Mouse (Mus musculus): ENCODE results near the gene Dcn.

The Dcn gene

DNA sequence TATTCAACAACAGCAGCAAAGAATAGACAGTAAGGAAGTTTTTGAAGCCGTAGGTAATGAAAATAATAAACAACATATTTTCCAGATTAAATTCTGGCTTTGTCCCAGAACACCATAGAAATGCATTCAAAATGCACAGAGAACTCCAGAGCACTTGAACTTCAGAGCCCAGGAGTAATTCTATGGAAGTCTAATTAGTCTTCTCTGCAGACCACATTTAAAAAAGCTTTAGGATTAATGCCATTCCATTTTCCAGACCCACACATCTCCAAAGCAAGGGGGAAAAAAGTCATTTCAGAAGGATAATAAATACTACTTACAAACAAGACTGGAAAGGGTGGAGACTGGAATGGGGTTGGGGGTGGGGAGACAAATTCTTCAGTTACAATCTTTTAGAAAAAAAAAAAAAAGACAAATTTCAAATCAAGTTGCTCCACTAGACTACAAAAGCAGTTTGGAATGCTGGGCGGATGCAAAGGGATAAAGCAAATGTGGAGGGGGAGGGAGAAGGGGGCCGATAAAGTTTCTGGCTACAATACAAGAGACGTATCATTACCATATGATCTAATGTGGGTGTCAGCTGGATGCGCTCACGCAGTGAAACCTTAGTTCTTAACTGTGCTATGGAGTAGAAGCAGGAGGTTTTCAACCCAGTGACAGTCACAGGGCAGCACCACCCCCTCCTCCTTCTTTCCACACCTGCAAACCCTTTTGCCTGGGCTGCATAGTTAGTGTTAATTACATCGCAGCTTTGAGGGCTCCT lies at the start of gene Dcn:
Gene Dcn, plus strand, starts transcription at position 606 of the 763 bp plus-strand sequence.
- DNase-seq, result no peak

DNA sequence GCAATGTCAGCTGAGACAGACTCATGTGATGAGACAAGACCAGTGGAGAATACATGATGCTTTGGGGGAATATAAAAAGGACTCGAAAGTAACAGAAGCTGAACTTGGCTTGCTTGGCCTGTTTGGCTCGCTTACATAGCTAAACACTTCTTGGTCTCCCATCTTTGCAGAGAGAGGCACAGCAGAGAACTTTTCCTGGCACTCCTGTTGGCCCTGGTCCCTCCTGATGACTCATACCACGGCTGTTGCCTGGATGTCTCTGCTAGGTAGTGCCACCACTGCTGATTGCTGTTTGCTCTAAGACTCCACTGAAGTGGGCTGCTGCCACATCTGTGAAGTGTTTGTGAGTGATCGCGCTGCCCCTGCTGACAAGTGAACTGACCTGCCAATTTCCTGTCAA lies 42.7 kb upstream of the Dcn start:
- DNase-seq, result peak; percentile 6

DNA sequence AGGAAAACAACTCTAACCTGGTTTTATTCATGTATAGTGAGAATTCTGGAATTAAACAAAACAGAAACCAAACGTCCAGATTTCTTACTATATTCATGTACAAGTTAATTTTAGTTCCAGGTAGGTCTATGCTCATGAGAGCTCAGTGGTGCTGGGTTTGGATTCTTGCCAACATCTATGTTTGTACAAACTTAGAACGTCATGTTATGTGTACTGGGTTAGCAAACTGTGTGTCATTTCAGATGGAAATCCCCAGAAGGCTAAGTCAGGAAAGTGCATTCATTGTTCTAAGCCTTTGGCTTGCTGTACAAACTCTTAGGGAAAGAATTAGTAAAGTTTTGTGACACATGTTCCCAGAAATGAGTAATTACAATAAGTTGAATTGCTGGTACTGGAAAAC lies 37.1 kb upstream of the Dcn start:
- no peak for DNase-seq

DNA sequence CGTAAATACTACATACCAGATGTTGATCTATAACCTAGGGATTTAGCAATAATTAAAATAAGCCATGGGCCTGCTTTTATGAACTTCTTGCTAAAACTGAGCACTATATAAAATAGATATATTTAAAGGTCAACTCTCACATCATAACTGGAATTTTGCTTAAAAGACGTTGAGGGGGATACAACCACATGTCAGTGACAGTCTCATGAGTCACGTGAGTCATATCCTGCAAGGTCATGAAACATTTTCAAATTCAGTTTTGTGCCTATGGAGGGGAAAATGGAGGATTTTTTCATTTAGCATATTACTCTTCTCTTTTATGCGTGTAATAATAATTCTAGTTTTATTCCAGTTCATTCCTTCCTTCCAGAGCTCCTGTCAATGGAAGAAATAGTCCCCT lies 32.9 kb upstream of the Dcn start:
- no peak for DNase-seq

DNA sequence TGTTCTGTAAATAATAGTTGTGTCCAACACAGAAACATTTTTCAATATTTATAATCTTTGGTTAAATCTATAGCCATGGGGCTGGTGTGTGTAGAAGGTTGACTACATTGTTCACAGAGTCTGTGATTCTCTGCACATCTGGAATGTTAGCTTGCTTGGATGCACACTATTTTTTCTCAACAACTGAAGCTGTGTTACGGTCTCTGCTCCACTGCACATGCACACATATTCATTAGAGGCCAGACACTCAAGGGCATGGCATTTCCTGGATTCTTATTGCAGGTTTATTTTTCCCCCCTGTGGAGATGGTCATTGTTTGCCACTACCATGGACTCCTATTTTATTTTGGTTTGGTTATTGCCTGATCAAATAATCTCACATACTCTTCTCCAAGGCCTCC lies 26.5 kb upstream of the Dcn start:
- no peak for DNase-seq

DNA sequence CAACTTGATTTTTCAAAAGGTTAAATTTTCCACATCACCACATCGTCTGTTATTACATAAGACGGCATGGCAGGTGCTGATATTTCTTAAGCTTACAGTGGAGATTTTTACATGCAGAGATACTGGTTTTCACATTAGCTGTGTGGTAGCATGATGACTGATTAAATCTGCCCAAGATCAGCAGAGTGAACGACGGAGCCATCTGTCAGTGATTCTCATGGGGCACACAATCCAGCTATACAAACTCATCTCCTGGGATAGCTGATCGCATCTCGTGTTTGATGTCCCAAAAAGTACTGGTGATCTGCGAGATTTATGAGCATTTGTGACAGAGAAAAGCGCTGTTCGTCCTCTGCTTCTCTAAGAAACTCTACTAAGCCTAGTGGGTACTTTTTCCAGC lies 25.9 kb upstream of the Dcn start:
- DNase-seq, result no peak

DNA sequence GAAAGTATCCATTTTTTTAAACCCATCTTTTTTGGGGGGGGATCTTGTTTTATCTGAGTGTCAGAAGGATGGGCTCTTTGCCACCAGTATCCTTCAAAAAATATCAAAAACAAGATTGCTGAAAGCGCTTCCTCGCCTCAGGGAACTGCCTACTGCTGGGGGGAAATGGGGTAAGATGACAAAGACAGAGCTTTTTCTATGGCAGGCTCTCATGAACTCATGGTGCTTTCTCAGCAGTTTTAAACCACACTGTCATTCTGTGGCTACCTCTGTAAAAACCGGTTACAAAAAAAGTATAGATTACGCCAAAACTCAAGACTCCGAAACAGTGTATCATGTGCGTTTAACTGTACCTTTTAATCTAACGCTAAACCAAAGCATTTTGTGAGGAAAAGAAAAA lies 22.4 kb upstream of the Dcn start:
- DNase-seq, result no peak

DNA sequence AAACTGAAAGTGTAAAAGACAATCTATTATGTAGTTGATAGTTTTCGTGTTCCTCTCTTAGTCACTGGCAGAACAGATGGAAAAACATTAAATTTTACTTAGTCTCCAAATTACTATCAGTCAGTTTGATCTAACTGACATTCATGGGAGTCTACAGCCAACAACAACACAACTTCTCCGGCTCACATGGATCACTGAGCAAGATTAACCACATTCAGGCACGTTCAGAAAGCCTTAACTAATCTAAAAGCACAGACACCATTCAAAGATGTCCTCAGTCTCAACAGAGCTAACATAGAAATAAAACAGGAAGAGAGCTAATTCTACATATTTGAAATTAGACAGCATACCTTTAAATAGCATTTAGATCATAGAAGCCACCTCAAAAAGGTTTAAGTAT lies 12.6 kb upstream of the Dcn start:
- DNase-seq, result no peak

DNA sequence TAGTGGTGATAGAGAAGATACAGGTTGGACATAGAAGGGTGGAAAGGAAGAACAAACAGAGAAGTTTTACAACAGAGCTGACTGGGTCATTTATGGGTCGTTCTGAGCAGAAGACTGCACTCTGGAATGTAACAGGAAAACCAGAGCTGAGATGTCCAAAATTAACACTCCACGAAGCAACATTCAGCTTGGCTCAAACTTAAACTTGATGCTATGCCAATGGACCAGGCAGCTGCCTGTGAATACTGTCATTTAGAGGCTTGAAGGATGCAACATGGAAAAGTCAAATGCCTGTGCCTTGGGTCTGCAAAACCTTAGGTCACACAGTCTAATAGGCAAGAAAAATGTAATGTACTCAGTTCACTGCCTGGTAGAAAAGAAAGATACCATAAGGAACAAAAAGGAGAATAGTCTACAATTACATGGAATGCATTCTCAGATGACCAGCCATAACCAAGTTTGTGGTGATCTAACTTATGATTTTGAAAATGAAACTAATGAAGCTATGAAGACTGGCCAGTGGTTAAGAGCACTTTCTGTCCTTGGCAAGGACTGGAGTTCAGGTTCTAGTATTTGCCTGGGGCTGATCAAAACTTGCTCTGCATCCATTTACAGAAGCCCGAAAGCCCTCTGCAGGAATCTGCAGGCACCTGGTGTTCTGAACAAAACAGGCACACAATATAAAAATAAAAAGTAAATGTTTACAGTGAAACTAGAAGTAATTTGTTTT lies 9.8 kb upstream of the Dcn start:
- no peak for DNase-seq

DNA sequence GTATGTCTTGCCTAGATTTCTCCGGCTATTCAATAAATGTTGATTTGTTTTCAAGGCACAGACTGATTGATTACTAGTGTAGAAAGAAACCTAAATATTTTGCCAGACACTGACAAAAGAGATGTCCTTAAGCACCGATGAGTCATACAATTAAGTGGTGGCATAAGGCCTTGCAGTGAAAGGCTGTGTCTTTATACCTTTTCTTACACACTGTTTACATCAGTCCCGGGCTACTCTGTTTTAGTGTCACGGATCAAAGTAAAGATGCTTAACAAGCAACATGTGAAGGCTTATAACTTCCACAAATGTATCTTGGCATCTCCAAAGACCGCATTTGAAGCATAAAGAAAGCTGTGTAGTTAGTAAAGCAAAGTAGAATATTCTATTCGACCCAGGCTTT lies 3.9 kb upstream of the Dcn start:
- DNase-seq, result no peak

DNA sequence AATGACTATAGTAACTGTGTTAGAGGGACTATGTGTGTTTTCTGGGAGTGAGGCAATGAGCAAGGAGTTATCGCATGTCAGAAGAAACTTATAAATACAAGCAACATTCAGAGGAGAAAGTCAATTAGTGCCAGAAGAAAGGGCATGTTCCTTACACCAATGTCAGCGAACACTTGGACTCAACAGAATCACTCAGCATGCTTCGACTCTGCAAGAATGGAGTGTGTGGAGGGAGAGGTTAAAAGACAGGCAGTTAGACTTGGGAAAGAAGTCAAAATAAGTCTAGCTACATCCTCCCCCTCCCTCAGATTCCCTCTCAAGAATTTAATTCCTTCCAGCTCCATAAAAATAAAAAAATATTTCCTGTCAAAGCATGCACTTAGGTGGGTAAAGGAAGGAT lies 1.1 kb upstream of the Dcn start:
- DNase-seq, result no peak

DNA sequence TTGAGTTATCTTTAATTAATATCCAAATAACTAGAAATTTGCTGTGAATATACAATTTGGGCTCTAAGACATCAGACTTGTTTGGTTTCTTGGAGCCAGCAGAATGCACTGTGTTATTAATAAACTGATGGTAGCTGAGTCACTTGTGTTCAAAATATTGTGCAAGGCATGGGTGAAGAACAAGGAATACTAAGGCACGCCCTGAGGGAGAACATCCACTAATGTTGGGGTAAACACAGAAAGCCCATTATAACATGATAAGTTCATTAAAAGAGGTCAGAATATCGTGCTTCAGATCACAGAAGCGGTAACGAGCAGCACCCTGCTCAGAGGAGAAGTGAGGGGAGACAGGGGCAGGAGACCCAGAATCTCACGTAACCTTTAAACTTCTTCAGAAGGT lies 2.7 kb downstream of the Dcn start:
- DNase-seq, result no peak

DNA sequence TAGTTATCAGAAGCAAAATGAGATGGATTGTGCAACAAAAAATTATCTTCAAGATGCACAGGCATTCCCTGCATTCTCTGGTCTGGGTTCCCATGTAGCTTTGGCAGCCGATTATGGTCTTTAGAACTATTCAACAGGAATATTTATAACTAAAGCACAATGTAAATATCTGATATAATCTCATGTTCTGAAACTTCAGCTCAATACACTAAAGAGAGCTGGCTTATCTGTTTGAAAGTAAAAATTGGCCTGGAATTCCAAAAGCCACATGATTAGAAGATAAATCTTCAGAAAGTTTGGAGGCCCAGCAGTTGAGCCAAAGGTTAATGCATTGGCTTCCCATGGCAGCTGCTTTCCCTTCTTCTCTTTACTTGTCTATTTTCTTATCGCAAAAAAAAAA lies 4.6 kb downstream of the Dcn start:
- no peak for DNase-seq

DNA sequence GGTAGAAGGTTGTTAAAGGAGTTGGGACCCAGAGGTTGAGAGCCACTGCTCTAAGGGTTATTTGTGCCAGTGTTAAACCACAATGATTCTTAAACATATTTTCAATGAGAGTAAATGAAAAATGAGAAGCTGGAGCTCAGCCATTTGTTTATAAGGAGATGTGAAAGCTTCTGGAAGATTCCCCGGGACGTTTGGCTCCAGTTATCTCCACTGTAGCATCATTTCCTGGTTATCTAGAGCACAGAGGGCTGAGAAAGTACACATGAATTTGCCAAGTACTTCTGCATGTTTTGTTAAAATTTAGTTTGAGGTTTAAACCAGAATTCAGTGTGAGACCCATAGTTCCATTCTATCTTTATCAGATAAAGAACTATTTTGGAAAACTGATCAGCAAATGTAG lies 5.7 kb downstream of the Dcn start:
- no peak for DNase-seq

DNA sequence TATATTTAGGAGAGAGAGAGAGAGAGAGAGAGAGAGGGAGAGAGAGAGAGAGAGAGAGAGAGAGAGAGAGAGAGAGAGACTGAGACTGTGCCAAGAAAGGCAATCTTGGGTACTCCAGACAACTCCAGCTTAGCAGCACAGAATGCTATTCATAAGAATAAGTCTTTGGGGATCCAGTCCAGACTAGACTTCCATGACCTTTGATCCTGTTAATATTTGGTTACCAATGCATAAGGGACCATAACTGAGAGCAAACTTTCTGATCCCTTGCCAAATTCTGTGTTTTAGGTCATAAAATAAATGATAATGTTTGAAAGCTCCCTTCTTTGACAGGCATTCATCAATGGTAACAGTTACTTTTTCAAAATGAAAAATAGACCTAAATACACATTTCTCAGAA lies 6.7 kb downstream of the Dcn start:
- DNase-seq, result no peak

DNA sequence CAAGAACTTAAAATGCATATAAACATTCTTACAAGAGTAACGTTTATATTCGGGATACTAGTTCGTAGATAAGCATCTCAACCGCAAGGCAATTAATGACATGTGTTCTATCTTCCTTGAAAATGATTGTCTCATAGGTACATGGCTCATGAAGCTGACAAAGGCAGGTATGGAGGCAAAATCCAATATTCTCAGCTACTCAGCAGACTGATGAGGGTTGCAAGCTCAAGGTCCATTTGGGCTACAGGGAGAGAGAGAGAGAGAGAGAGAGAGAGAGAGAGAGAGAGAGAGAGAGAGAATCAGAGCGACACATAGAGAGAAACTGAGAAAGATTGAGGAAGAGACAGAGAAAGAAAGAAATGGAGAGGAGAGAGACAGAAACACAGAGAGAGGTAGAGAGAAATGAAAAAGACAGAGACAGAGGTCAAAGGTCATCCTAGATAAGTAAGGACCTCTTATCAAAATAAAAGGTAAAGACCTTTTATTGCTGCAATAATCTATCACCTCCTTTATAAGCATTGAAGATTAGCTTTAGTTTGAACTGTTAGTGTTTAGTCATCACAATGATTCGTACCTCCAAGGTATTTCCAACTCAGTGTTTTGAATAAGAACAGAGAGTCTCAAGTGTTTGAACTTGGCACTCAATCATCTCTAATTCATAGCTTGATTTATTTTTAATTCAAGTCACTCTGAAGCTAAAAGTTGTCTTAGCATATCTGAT lies 8.0 kb downstream of the Dcn start:
- no peak for DNase-seq

DNA sequence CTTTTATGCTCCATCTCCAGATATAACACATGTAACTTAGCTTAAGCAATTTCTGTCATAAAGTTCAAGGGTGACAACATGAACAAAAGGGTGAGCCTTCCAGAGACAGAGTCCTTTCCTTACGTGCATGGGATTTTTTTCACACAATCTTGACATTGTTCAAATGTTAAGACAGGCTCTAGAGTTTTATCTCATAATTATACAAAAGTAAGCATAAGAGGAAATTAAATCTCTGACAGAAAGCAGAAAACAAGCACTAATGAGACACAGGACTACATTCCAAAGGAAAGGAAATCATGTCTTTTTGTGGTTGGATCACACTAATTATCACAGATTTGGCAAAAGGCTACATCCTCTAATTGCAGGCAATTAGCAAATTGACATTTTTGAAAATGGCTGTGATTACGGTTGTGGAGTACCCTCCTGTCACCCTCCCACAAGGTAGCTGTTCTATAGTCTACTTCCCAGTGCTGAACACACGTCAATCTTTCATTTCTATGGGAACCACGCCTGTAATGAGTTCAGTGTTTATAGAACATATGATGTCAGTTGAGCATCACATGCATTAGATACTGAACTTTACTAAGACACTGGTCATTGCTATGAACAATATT lies 13.1 kb downstream of the Dcn start:
- DNase-seq, result no peak

DNA sequence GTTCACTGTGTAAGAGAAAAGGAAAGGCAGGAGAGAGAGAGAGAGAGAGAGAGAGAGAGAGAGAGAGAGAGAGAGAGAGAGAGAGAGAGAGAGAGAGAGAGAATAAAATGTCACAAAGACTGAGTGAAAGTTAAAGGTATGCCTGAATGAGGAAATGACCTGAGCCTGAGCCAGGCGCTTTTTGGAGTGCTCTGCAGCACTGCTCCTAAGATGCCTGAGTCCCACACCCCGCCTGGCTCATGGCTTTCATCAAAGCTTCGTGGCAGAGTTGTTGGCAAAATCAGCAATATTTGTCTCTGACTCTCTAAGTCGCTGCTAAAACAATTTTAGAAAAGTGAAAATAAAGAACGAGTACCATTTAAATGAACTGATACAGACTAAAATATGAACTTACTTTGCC lies 18.2 kb downstream of the Dcn start:
- no peak for DNase-seq

DNA sequence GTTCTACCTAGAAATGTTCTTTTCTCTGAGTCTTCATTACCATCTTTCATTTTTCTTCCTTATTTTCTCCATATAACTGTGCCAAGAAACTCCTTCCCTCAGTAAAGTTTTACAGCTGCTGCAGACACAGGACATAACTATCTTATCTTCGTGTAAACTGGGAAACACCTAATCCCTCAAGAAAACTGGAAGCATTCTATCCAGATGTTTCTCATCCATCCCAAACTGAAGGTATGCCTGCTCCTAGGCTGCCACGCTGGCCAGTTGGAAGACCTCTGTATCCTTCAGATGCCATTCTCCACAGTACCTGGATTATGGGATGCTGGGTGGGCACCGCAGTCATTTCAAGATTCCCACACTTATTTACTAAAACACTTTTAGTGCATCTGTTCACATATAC lies 44.0 kb downstream of the Dcn start:
- DNase-seq, result no peak

DNA sequence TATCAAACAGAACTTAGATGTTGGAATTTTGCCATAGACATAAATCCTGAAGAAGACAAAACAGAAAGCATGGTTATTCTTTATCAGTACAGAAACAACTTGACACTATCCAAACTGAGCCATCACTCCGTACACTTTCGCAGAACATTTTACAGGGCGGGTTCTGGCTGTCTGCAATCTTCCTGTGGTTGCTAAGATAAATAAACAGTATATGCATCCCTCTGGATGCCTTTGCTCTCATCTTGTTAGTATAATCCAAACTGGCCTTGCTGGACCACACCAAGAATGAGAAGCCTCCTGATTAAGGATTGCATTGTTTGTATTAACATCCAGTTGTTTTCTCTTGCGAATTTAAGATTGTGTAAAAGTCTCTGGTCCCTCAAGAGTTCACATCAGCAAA lies 56.3 kb downstream of the Dcn start:
- no peak for DNase-seq

DNA sequence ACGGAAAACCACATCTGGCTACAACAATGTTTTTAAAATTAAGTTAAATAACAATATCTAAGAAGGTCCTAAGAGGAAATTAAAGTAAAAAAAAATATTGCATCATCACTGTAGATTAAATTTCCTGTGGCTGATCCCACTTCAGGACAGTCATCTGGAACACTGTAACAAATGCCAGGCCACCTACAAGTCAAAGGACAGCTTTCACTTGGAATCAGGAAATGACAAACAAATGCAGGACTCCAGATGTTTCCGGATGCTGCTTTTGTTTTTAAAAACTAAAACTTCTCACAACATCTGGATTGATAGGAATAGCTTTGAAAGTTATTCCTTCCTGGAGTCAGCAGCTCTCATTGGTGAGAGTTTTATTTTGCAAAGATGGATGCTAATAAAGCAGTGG lies 57.5 kb downstream of the Dcn start:
- no peak for DNase-seq

DNA sequence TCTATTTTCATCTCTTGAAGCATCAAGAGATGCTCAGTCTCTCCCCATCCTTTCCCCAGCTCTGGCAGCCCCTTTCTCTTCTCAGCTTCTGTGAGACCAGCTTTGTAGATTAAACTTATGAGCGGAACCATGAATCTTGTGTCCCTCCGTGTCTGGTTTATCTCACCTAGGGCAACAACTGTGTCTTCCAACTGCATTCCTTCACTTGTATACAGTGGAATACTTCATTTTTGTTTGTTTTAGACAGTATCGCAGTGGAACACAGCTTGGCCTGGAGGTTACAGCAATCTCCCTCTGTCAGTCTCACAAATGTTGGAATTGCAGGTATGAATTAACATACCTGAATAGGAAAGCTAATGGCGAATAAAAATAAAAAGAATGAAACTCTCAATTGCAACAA lies 58.8 kb downstream of the Dcn start:
- DNase-seq, result no peak

DNA sequence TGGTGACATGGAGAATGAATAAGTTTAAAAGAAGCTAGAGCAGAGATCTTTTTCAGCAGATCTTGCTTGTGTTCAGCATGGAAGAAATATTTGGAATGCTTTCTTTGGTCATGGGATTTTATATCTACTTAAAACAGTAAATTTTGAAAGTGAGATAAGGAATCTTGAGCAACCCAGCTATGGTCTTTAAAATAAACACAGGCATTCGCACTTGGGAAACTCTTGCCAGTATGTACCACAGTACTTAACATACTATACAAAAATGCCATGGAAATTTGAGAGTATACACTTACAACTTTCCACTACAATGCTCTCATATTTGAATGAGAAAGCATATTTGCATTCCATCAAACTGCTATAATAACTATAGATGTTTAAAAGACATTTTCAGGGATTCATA lies 68.3 kb downstream of the Dcn start:
- DNase-seq, result no peak
